Mouse (Mus musculus): ENCODE data around the gene Grin3a.

DNA sequence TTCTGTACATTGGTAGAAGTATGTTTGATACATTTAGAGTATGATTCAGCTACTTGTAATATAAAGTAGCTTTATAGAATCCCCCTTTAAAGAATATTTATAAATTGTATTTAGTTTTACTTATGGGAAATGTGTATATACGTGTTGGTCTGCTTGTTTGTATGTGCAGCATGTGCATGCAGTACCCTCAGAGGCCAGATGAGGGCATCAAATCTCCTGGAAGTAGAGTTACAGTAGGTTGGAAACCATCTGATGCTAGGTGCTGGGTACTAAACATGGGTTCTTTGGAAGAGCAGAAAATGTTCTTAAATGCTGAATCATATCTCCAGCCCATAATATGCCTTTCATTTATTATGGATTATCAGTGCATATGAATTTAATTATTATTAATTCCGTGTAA is 46.2 kb downstream of the Grin3a start:
- TF ChIP-seq POLR2A (IDR thresholded peaks at IDR 0.05; ENCODE audit: control insufficient read depth, low read depth, low read length) (no peak), CTCF (IDR thresholded peaks at IDR 0.05; ENCODE audit: control insufficient read depth, insufficient read depth, insufficient replicate concordance, low read depth, low read length) (no peak)
